Comparison of ENCODE assay signal across 11 mouse cellular contexts in genomic region chr7:75525716-75526401, GRCm38 (mm10).
DNase-seq lines count a peak whose midpoint lies in the region; ATAC-seq and TF ChIP-seq lines count a peak whose summit lies in the region.
"Had no signal": no experiment of that assay in that cellular context is flagged by ENCODE, and none has a peak within 500 bp of the region (broad histone marks: within the 10 kb centered on the region; RNA-seq: fewer than 3 reads in every experiment).

No protein-coding gene starts in this region.

- peaks cover 66% of the 10 kb centered on the region for H3K79me2 ChIP-seq in C2C12 (ENCODE audit: control insufficient read depth, insufficient read depth)

- 30% methylated on average over 4 of the region's 4 CpGs for WGBS in intestine, embryonic 14.5 days
- WGBS in intestine, postnatal 0 days: 24% methylated on average over 4 of the region's 4 CpGs

- no peaks in the 10 kb centered on the region for H3K9me3 ChIP-seq in intestine, embryonic 14.5 days (ENCODE audit: control insufficient read depth, low read length)
- no peaks in the 10 kb centered on the region for H3K9me3 ChIP-seq in intestine, postnatal 0 days (ENCODE audit: control insufficient read depth)
- H3K9me3 ChIP-seq: hindbrain, embryonic 12.5 days had no signal

- H3K9ac ChIP-seq in intestine, embryonic 14.5 days (ENCODE audit: low read length): no peak overlapping the region
- H3K9ac ChIP-seq in intestine, postnatal 0 days (ENCODE audit: low read depth, low read length): no peak overlapping the region
- H3K9ac ChIP-seq: hindbrain, embryonic 12.5 days; liver, embryonic 14.5 days had no signal

- TF ChIP-seq CTCF in intestine, postnatal 0 days (IDR thresholded peaks at IDR 0.05; ENCODE audit: low read depth): no peak
- TF ChIP-seq CTCF in C2C12 (IDR thresholded peaks at IDR 0.05; ENCODE audit: control insufficient read depth, insufficient read depth, insufficient read length): no peak

- peak overlapping the region; percentile 67 for H3K27ac ChIP-seq in intestine, embryonic 14.5 days (ENCODE audit: low read depth)
- no peak overlapping the region for H3K27ac ChIP-seq in intestine, postnatal 0 days (ENCODE audit: low read depth, low read length)
- H3K27ac ChIP-seq: hindbrain, embryonic 12.5 days; left cerebral cortex, adult 2 months; liver, embryonic 14.5 days had no signal

- no peaks in the 10 kb centered on the region for H3K27me3 ChIP-seq in intestine, embryonic 14.5 days (replicated peaks; ENCODE audit: control insufficient read depth, insufficient read depth, low read length)
- H3K27me3 ChIP-seq in intestine, postnatal 0 days (replicated peaks; ENCODE audit: control insufficient read depth, insufficient read depth, low read length): no peaks in the 10 kb centered on the region
- no peaks in the 10 kb centered on the region for H3K27me3 ChIP-seq in C2C12 (ENCODE audit: control insufficient read depth, insufficient read depth, insufficient read length)
- H3K27me3 ChIP-seq: hindbrain, embryonic 12.5 days had no signal

- no peaks in the 10 kb centered on the region for H3K36me3 ChIP-seq in intestine, embryonic 14.5 days (ENCODE audit: control insufficient read depth, insufficient read depth, low read length)
- no peaks in the 10 kb centered on the region for H3K36me3 ChIP-seq in intestine, postnatal 0 days (ENCODE audit: control insufficient read depth, insufficient read depth)
- no peaks in the 10 kb centered on the region for H3K36me3 ChIP-seq in C2C12 (ENCODE audit: control insufficient read depth, insufficient read depth)
- H3K36me3 ChIP-seq: hindbrain, embryonic 12.5 days had no signal

- H3K4me2 ChIP-seq in intestine, embryonic 14.5 days (ENCODE audit: low read length): no peak overlapping the region; the same call in 1 of the 2 replicates
- H3K4me2 ChIP-seq in intestine, postnatal 0 days (replicated peaks; ENCODE audit: low read depth): no peak overlapping the region
- H3K4me2 ChIP-seq: hindbrain, embryonic 12.5 days had no signal

- DNase-seq in intestine, embryonic 14.5 days (ENCODE audit: low spot score): no peak
- peak; percentile 75 for DNase-seq in adrenal gland, adult 2 months
- DNase-seq in kidney, postnatal 10 days: peak; percentile 27
- no peak for DNase-seq in ovary, adult 18-20 months (ENCODE audit: low spot score)
- DNase-seq: cerebellum, postnatal 36 days had no signal

- peak; percentile 50; the same call in 1 of the 2 replicates for ATAC-seq in intestine, embryonic 14.5 days (replicated peaks; ENCODE audit: low FRiP score, low TSS enrichment, low read depth)
- no peak for ATAC-seq in intestine, postnatal 0 days
- no peak for ATAC-seq in inflammation-experienced regulatory T-cells, adult 6 months

- peaks cover 12% of the 10 kb centered on the region for H3K79me3 ChIP-seq in C2C12 (ENCODE audit: low read depth)

- no peak overlapping the region for H3ac ChIP-seq in C2C12 (ENCODE audit: control insufficient read depth, insufficient read length, low read depth)

- H3K4me1 ChIP-seq in intestine, embryonic 14.5 days (replicated peaks; ENCODE audit: control insufficient read depth, insufficient read depth, low read length): peaks cover 33% of the 10 kb centered on the region
- peaks cover 7% of the 10 kb centered on the region; the same call in 1 of the 2 replicates for H3K4me1 ChIP-seq in intestine, postnatal 0 days (replicated peaks; ENCODE audit: control insufficient read depth, insufficient read depth, low read length)

- H3K4me3 ChIP-seq in intestine, embryonic 14.5 days (ENCODE audit: low read depth, low read length): no peak overlapping the region
- no peak overlapping the region for H3K4me3 ChIP-seq in intestine, postnatal 0 days (ENCODE audit: low read depth, low read length)
- H3K4me3 ChIP-seq in C2C12 (ENCODE audit: insufficient read depth, poor library complexity, severe bottlenecking): no peak overlapping the region
- H3K4me3 ChIP-seq: hindbrain, embryonic 12.5 days; left cerebral cortex, adult 2 months had no signal

TF ChIP-seq in C2C12, 6 proteins besides CTCF, POLR2A, EP300 and RAD21:
- no peak for TF ChIP-seq FOSL1 (IDR thresholded peaks at IDR 0.05; ENCODE audit: insufficient read depth, low read length, poor library complexity, severe bottlenecking)
- TF ChIP-seq CEBPB (IDR thresholded peaks at IDR 0.05; ENCODE audit: low read depth): peak; percentile 65
- TF ChIP-seq MYOG (IDR thresholded peaks at IDR 0.05; ENCODE audit: control insufficient read depth, extremely low read depth, insufficient read length): no peak
- no peak for TF ChIP-seq USF1 (IDR thresholded peaks at IDR 0.05; ENCODE audit: low read depth)
- TF ChIP-seq MYOD1 (IDR thresholded peaks at IDR 0.05; ENCODE audit: control insufficient read depth, insufficient read length, low read depth): peak; percentile 12
- TF ChIP-seq MAX (IDR thresholded peaks at IDR 0.05): no peak
TF ChIP-seq in C2C12: peak in this region for 2.

Comparison
In these comparisons a context has a peak if more than half of its experiments do, and no peak if none do; other contexts are left out.
1. DNase-seq: peak in adrenal gland, adult 2 months (single experiment) and kidney, postnatal 10 days (single experiment); none in intestine, embryonic 14.5 days (single experiment) and ovary, adult 18-20 months (single experiment).